Mouse (Mus musculus) naive thymus-derived CD4-positive, alpha-beta T cell, adult 2 months (primary cell): ENCODE results near the gene Olfr975.
"Not testable (repeated sequence)": the region's sequence is repeated elsewhere in the genome, so short reads cannot be mapped to it uniquely, and the experiment has no call there.

Experiments used
- DNase-seq: peaks from one replicate; pipeline ENCODE4 v3.0.0-alpha.2; 2011; ENCODE audit warnings: low read depth

Gene Olfr975

DNA sequence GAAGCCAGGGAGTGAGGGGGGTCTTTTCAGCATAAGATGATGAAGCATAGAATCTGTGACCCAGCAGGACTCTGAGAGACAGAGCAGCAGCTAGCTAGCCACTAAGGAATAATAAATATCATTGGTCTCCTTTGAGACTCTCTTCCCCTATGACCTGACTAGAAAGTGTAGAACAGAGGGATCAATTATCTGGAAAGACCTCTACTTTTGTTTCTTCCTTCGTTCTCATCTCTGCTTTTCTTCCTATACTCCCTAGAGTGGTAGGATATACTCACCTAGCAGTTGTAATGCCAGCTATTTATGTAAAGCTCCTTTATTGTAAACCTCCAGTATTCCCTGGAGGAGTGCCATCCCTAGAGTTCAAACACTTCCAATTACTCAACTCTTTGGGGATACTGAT, at the start of gene Olfr975:
TSS of gene Olfr975 (minus strand) at position 101 of the 400 bp plus-strand sequence.
- no peak for DNase-seq

- DNase-seq = no peak
Measured at GRCm38 (mm10) chr9:39991813-39992212, 40.0 kb upstream of the Olfr975 start, which contains the start of gene Olfr978. TSS of gene Olfr978 (plus strand) at chr9:39992113.

DNA sequence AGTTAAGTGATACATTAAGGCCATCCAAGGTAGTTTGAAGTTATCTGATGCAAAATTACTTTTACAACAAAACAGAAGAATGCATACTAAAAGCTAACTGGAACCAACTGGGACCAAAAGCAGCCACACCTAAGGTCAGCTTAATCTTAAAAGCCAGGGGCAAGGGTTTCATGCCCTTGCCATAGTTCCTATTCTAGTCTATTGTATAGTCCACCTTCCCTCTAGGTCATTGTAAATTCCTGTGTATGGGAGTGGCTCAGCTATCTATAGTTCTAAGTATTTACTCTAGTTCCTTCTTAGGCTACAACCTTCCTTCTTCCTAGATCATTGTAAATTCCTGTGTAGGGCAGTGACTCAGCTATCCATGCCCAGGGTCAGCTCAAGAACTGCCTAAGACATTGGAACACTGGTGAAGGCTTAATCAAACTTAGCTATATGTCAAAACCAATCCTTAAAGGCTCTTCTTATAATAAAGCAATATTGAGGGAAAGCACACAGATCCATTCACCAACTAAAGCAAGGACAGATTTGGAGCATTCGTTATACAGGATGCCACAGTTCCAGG, 24.8 kb upstream of the Olfr975 start:
- not testable (repeated sequence) for DNase-seq

DNA sequence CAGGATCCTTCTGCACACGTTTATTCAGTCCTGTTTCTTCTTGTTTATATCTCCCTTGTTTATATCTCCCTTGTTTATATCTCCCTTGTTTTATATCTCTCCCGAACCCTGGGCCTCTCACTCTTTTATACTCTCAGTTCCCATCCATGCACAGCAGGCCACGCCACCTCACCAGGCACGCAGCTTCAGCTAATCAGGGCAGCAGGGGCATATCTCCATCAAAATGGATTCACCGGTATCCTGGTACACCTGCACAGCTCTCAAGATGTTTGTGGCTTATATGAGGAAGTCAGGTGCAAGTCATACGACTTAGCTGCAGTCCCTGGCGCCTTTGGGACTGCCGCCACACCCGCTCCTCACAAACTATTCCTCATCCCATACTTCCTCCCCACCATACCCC, 9.2 kb upstream of the Olfr975 start, which contains the start of gene Olfr976:
TSS of gene Olfr976 (minus strand) at position 101 of the 400 bp plus-strand sequence.
- not testable (repeated sequence) for DNase-seq

- no peak for DNase-seq
Measured at GRCm38 (mm10) chr9:39937201-39937600, 14.6 kb downstream of the Olfr975 start, which contains the start of gene Olfr974. TSS of gene Olfr974 (plus strand) at chr9:39937501.

DNA sequence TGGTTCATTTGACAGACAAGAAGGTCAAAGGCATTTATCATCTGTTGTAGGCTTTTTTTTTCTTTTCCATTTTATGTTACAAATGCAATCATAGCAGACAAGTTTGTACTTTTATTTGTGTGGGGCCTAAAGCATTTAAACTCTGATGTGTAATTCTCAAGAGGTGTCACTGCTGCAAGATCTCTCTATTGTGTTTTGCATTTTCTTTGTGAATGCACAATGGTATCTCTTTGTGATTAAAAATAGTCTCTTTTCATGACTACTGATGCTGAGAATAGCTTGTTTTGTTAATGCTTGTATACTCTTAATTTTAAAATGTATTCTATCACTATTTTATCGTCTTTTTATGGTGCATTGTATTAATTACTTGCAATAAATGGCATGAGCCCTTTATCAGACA, 23.0 kb downstream of the Olfr975 start:
- DNase-seq = not testable (repeated sequence)

- DNase-seq = not testable (repeated sequence)
Measured at GRCm38 (mm10) chr9:39927975-39928836, 23.6 kb downstream of the Olfr975 start.

- no peak for DNase-seq
Measured at GRCm38 (mm10) chr9:39909939-39910338, 41.9 kb downstream of the Olfr975 start.

GRCm38 (mm10) chr9:39907036-39907435, 44.8 kb downstream of the Olfr975 start, which contains the start of gene Olfr229:
TSS of gene Olfr229 (plus strand) at chr9:39907336.
- DNase-seq = no peak

GRCm38 (mm10) chr9:39905106-39905505, 46.7 kb downstream of the Olfr975 start:
- DNase-seq = no peak
